In genomic region chr2:11914782-11915181, GRCm38 (mm10) we compare ENCODE assay signal across 13 mouse cellular contexts.
DNase-seq lines count a peak whose midpoint lies in the region; ATAC-seq and TF ChIP-seq lines count a peak whose summit lies in the region.
"Had no signal": no experiment of that assay in that cellular context is flagged by ENCODE, and none has a peak within 500 bp of the region (broad histone marks: within the 10 kb centered on the region; RNA-seq: fewer than 3 reads in every experiment).

No protein-coding gene starts in this region.

- no peaks in the 10 kb centered on the region for H3K36me3 ChIP-seq in midbrain, postnatal 0 days (ENCODE audit: insufficient read depth, low read length)
- H3K36me3 ChIP-seq in midbrain, embryonic 15.5 days (replicated peaks) = no peaks in the 10 kb centered on the region
- H3K36me3 ChIP-seq: forebrain, embryonic 10.5 days had no signal

- H3K4me3 ChIP-seq in midbrain, postnatal 0 days (ENCODE audit: low read depth, low read length) = no peak overlapping the region
- no peak overlapping the region for H3K4me3 ChIP-seq in midbrain, embryonic 15.5 days
- H3K4me3 ChIP-seq: forebrain, embryonic 10.5 days; megakaryocyte, embryonic 14.5 days had no signal

- WGBS in midbrain, postnatal 0 days = 85% methylated on average over 1 of the region's 1 CpGs
- 70% methylated on average over 1 of the region's 1 CpGs for WGBS in midbrain, embryonic 15.5 days

- H3K27ac ChIP-seq in midbrain, postnatal 0 days (ENCODE audit: low read depth, low read length) = no peak overlapping the region
- H3K27ac ChIP-seq in midbrain, embryonic 15.5 days = no peak overlapping the region
- H3K27ac ChIP-seq: forebrain, embryonic 10.5 days had no signal

- no peak overlapping the region for H3K4me2 ChIP-seq in midbrain, postnatal 0 days (ENCODE audit: low read depth, low read length, poor library complexity, severe bottlenecking)
- no peak overlapping the region for H3K4me2 ChIP-seq in midbrain, embryonic 15.5 days

- no peaks in the 10 kb centered on the region for H3K4me1 ChIP-seq in midbrain, postnatal 0 days (ENCODE audit: insufficient read depth, low read length)
- no peaks in the 10 kb centered on the region for H3K4me1 ChIP-seq in midbrain, embryonic 15.5 days
- H3K4me1 ChIP-seq: forebrain, embryonic 10.5 days had no signal

- H3K27me3 ChIP-seq in midbrain, postnatal 0 days (ENCODE audit: insufficient read depth, low read length) = no peaks in the 10 kb centered on the region
- H3K27me3 ChIP-seq in midbrain, embryonic 15.5 days (replicated peaks) = no peaks in the 10 kb centered on the region
- H3K27me3 ChIP-seq: megakaryocyte, embryonic 14.5 days had no signal

- DNase-seq in embryo, embryonic 10 days (ENCODE audit: low spot score) = peak; percentile 65
- DNase-seq in embryo, embryonic 9.5 days (ENCODE audit: extremely low spot score) = no peak
- peak; percentile 2 for DNase-seq in midbrain, postnatal 0 days (ENCODE audit: low spot score)
- DNase-seq in embryo, embryonic 11 days = peak; percentile 5
- DNase-seq in yolk sac, embryonic 10.5 days (ENCODE audit: low spot score) = peak; percentile 47
- DNase-seq in cerebellum, adult 9-10 months = no peak
- DNase-seq: cerebellum, adult 18-20 months; gastrocnemius, postnatal 36 days; layer of hippocampus, postnatal 36 days had no signal

- H3K9me3 ChIP-seq in midbrain, postnatal 0 days (ENCODE audit: low read length) = no peaks in the 10 kb centered on the region
- H3K9me3 ChIP-seq in midbrain, embryonic 15.5 days = no peaks in the 10 kb centered on the region
- H3K9me3 ChIP-seq: forebrain, embryonic 10.5 days; megakaryocyte, embryonic 14.5 days had no signal

- no peak for TF ChIP-seq CTCF in midbrain, postnatal 0 days (IDR thresholded peaks at IDR 0.05)

- ATAC-seq in midbrain, postnatal 0 days (ENCODE audit: low FRiP score) = no peak
- ATAC-seq in midbrain, embryonic 15.5 days (replicated peaks) = no peak
- no peak for ATAC-seq in cerebellum, adult (ENCODE audit: insufficient number of reproducible peaks, low FRiP score, low TSS enrichment)

- no peak overlapping the region for H3K9ac ChIP-seq in midbrain, postnatal 0 days (replicated peaks; ENCODE audit: low read length, poor library complexity, severe bottlenecking)
- no peak overlapping the region for H3K9ac ChIP-seq in midbrain, embryonic 15.5 days

Comparison
In these comparisons a context has a peak if more than half of its experiments do, and no peak if none do; other contexts are left out.
1. DNase-seq: peak in embryo, embryonic 10 days (single experiment), midbrain, postnatal 0 days (single experiment), embryo, embryonic 11 days (single experiment) and yolk sac, embryonic 10.5 days (single experiment); none in embryo, embryonic 9.5 days (single experiment) and cerebellum, adult 9-10 months (single experiment).